Mouse (Mus musculus): ENCODE measurements around the gene Fam222b. TPM values are rescaled to one million over a fixed set of nuclear protein-coding genes. Genes with fewer than 3 reads are reported as not detected.

Gene Fam222b
- polyA plus RNA-seq, 1 experiment from 2014 or later, result 22.3 TPM

DNA sequence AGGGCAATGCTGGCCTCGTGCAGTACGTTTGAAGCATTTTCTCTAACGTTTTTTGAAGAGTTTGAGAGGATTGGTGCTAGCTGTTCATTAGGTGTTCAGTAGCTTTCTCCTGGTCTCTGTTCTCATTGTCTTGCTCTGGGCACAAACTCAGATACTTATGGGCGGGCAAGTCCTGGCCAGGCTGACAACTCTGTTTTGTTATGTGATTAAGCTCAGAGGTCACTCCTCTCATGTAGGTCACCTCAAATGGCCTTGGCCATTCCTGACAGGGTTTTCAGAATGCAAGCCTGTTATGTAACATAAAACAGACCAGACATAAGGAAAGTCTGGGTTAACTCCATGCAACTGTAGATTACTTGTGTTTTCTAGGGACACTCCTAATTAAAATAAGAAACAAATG is 43.1 kb downstream of the Fam222b start:
- H3K4me2 ChIP-seq (ENCODE audit: low read length), result no peak overlapping the region
- H3K36me3 ChIP-seq (ENCODE audit: control insufficient read depth, insufficient read depth, low read length), result no peaks in the 10 kb centered on the region
- no peaks in the 10 kb centered on the region for H3K4me1 ChIP-seq (ENCODE audit: control insufficient read depth, insufficient read depth, low read length)
- no peak overlapping the region for H3K27ac ChIP-seq (ENCODE audit: low read depth, low read length)
- H3K27me3 ChIP-seq (replicated peaks; ENCODE audit: control insufficient read depth, insufficient read depth, low read length), result no peaks in the 10 kb centered on the region
- H3K4me3 ChIP-seq (ENCODE audit: low read depth, low read length), result no peak overlapping the region
- H3K9me3 ChIP-seq (replicated peaks; ENCODE audit: control insufficient read depth, low read length), result no peaks in the 10 kb centered on the region
- DNase-seq (ENCODE audit: low spot score) (no peak), ATAC-seq (no peak)
- WGBS, result 67% methylated on average over 4 of the region's 4 CpGs
- no peak overlapping the region for H3K9ac ChIP-seq (ENCODE audit: low read length)

DNA sequence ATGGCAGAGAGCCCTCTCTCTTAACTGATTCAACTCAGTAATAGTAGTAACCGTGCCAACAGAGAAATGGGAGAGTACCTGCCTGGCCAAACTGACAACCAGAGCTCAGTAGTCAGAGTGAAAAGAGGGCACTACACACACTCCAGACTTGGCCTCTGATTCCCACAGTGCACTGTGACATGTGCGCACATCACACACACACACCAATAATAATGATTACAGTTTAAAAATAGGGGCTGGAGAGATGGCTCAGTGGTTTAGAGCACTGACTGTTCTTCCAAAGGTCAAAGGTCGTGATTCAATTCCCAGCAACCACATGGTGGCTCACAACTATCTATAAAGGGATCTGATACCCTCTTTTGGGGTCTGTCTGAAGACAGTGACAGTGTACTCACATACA is 43.6 kb downstream of the Fam222b start:
- Histone ChIP-seq H3K4me2 (ENCODE audit: low read length) (no peak overlapping the region), H3K27ac (ENCODE audit: low read depth, low read length) (no peak overlapping the region), H3K9me3 (replicated peaks; ENCODE audit: control insufficient read depth, low read length) (no peaks in the 10 kb centered on the region), H3K9ac (ENCODE audit: low read length) (no peak overlapping the region), H3K27me3 (replicated peaks; ENCODE audit: control insufficient read depth, insufficient read depth, low read length) (no peaks in the 10 kb centered on the region), H3K4me1 (ENCODE audit: control insufficient read depth, insufficient read depth, low read length) (no peaks in the 10 kb centered on the region), H3K36me3 (ENCODE audit: control insufficient read depth, insufficient read depth, low read length) (peaks cover 2% of the 10 kb centered on the region; the same call in 1 of the 2 replicates), H3K4me3 (ENCODE audit: low read depth, low read length) (no peak overlapping the region)
- ATAC-seq, result no peak
- no peak for DNase-seq (ENCODE audit: low spot score)
- WGBS, result 94% methylated on average over 3 of the region's 3 CpGs

DNA sequence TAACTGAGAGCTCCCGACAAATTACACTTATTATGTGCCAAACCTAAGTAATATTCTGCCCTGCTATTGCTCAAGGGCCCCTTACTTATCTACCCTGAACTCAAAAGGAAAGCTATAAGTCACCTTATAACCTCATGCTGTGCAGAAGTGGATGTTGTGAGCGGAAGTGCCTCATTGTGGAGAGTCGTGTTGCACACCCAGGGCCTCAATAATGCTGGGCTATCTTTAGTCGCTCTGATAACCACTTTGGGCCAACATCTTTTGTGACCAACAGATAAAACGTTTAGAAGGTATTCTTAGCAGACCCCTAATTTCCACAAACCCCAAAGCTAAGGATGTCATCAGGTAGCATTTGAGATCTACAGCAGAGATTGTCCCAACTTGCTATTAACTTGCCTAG is 46.2 kb downstream of the Fam222b start:
- DNase-seq (ENCODE audit: low spot score) (no peak), ATAC-seq (no peak)
- H3K4me2 ChIP-seq (ENCODE audit: low read length), result no peak overlapping the region
- H3K27me3 ChIP-seq (replicated peaks; ENCODE audit: control insufficient read depth, insufficient read depth, low read length), result no peaks in the 10 kb centered on the region
- WGBS, result 86% methylated on average over 5 of the region's 5 CpGs
- no peaks in the 10 kb centered on the region for H3K9me3 ChIP-seq (replicated peaks; ENCODE audit: control insufficient read depth, low read length)
- H3K9ac ChIP-seq (ENCODE audit: low read length), result no peak overlapping the region
- H3K4me3 ChIP-seq (ENCODE audit: low read depth, low read length), result no peak overlapping the region
- H3K27ac ChIP-seq (ENCODE audit: low read depth, low read length), result no peak overlapping the region
- no peaks in the 10 kb centered on the region for H3K4me1 ChIP-seq (ENCODE audit: control insufficient read depth, insufficient read depth, low read length)
- peaks cover 27% of the 10 kb centered on the region for H3K36me3 ChIP-seq (ENCODE audit: control insufficient read depth, insufficient read depth, low read length)

- Histone ChIP-seq H3K4me3 (ENCODE audit: low read depth, low read length) (no peak overlapping the region), H3K9me3 (replicated peaks; ENCODE audit: control insufficient read depth, low read length) (no peaks in the 10 kb centered on the region), H3K27ac (ENCODE audit: low read depth, low read length) (no peak overlapping the region), H3K36me3 (ENCODE audit: control insufficient read depth, insufficient read depth, low read length) (peaks cover 52% of the 10 kb centered on the region), H3K27me3 (replicated peaks; ENCODE audit: control insufficient read depth, insufficient read depth, low read length) (no peaks in the 10 kb centered on the region), H3K4me1 (ENCODE audit: control insufficient read depth, insufficient read depth, low read length) (no peaks in the 10 kb centered on the region), H3K9ac (ENCODE audit: low read length) (no peak overlapping the region), H3K4me2 (ENCODE audit: low read length) (no peak overlapping the region)
- 86% methylated on average over 2 of the region's 2 CpGs for WGBS
- ATAC-seq (no peak), DNase-seq (ENCODE audit: low spot score) (no peak)
Observed at GRCm38 (mm10) chr11:78143520-78143919, 49.1 kb downstream of the Fam222b start.

- Histone ChIP-seq H3K4me2 (ENCODE audit: low read length) (no peak overlapping the region), H3K27ac (ENCODE audit: low read depth, low read length) (no peak overlapping the region), H3K9ac (ENCODE audit: low read length) (no peak overlapping the region), H3K4me1 (ENCODE audit: control insufficient read depth, insufficient read depth, low read length) (no peaks in the 10 kb centered on the region), H3K9me3 (replicated peaks; ENCODE audit: control insufficient read depth, low read length) (no peaks in the 10 kb centered on the region), H3K4me3 (ENCODE audit: low read depth, low read length) (no peak overlapping the region), H3K27me3 (replicated peaks; ENCODE audit: control insufficient read depth, insufficient read depth, low read length) (no peaks in the 10 kb centered on the region), H3K36me3 (ENCODE audit: control insufficient read depth, insufficient read depth, low read length) (peaks cover 76% of the 10 kb centered on the region)
- DNase-seq (ENCODE audit: low spot score), result no peak
- ATAC-seq, result no peak
- 91% methylated on average over 5 of the region's 5 CpGs for WGBS
Observed at GRCm38 (mm10) chr11:78146168-78146567, 51.7 kb downstream of the Fam222b start.

DNA sequence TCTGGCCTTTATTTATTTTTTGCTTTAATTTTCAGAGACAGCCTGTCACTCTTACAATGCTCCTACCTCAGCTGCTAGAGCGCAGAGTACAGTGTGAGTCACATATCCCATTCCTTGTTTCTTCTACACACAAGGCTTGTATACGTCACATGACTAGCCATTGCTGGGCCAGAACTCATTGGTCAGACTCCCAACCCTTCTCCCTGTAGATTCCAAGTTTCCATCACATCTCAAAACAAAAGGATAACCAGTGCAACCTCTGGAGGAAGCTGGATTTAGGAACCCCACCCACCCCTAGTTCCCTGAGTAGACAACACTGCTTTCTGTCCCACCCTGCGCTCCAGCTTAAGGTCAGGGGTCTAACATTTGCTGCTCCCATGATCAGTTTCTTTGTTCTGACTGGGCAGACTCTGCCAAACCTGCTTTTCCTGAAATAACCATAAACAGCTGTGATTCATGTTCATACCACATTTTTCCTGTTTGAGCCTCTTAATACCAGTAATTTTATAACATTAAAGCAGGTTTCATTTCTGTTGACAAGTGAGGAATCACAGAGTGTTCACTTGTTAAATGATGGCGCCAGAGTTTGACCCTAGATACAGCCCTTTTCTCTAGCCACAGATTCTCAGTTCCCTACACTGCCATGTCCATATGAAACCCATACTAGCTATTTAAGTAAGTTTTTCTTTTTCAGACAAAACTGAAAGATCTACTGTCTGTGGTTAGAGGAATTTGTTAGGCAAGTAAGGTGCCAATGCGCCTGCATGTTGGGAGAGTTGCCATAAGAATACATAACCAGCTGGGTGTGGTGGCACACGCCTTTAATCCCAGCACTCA is 52.5 kb downstream of the Fam222b start:
- Histone ChIP-seq H3K4me1 (ENCODE audit: control insufficient read depth, insufficient read depth, low read length) (peaks cover under 1% of the 10 kb centered on the region), H3K9me3 (replicated peaks; ENCODE audit: control insufficient read depth, low read length) (no peaks in the 10 kb centered on the region), H3K27ac (ENCODE audit: low read depth, low read length) (no peak overlapping the region), H3K36me3 (ENCODE audit: control insufficient read depth, insufficient read depth, low read length) (peaks cover 79% of the 10 kb centered on the region), H3K9ac (ENCODE audit: low read length) (no peak overlapping the region), H3K27me3 (replicated peaks; ENCODE audit: control insufficient read depth, insufficient read depth, low read length) (no peaks in the 10 kb centered on the region), H3K4me3 (ENCODE audit: low read depth, low read length) (no peak overlapping the region), H3K4me2 (ENCODE audit: low read length) (no peak overlapping the region)
- ATAC-seq (no peak), DNase-seq (ENCODE audit: low spot score) (no peak)
- 93% methylated on average over 6 of the region's 6 CpGs for WGBS

DNA sequence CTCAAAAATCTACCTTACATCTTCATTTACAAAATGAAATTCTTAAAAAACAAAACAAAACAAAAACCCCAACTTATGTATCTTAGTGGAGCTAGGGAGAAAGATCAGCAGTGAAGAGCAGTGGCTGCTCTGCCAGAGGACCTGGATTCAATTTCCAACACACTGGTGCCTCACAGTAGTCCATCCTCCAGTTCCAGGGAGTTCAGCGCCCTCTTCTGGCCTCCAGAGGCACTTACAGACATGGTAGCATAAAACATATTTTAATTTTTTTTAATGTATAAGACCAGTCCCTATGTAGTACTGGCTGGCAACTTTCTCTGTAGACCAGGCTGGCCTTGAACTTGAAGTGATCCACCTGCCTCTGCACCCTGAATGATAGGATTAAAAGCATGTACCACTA is 56.7 kb downstream of the Fam222b start:
- H3K4me2 ChIP-seq (ENCODE audit: low read length), result no peak overlapping the region
- H3K9ac ChIP-seq (ENCODE audit: low read length), result no peak overlapping the region
- no peaks in the 10 kb centered on the region for H3K27me3 ChIP-seq (replicated peaks; ENCODE audit: control insufficient read depth, insufficient read depth, low read length)
- no peaks in the 10 kb centered on the region for H3K9me3 ChIP-seq (replicated peaks; ENCODE audit: control insufficient read depth, low read length)
- DNase-seq (ENCODE audit: low spot score) (peak; percentile 37), ATAC-seq (no peak)
- WGBS, result 24% methylated on average over 1 of the region's 1 CpGs
- H3K4me1 ChIP-seq (ENCODE audit: control insufficient read depth, insufficient read depth, low read length), result peaks cover 17% of the 10 kb centered on the region
- H3K27ac ChIP-seq (ENCODE audit: low read depth, low read length), result no peak overlapping the region
- peaks cover 81% of the 10 kb centered on the region for H3K36me3 ChIP-seq (ENCODE audit: control insufficient read depth, insufficient read depth, low read length)
- no peak overlapping the region for H3K4me3 ChIP-seq (ENCODE audit: low read depth, low read length)

DNA sequence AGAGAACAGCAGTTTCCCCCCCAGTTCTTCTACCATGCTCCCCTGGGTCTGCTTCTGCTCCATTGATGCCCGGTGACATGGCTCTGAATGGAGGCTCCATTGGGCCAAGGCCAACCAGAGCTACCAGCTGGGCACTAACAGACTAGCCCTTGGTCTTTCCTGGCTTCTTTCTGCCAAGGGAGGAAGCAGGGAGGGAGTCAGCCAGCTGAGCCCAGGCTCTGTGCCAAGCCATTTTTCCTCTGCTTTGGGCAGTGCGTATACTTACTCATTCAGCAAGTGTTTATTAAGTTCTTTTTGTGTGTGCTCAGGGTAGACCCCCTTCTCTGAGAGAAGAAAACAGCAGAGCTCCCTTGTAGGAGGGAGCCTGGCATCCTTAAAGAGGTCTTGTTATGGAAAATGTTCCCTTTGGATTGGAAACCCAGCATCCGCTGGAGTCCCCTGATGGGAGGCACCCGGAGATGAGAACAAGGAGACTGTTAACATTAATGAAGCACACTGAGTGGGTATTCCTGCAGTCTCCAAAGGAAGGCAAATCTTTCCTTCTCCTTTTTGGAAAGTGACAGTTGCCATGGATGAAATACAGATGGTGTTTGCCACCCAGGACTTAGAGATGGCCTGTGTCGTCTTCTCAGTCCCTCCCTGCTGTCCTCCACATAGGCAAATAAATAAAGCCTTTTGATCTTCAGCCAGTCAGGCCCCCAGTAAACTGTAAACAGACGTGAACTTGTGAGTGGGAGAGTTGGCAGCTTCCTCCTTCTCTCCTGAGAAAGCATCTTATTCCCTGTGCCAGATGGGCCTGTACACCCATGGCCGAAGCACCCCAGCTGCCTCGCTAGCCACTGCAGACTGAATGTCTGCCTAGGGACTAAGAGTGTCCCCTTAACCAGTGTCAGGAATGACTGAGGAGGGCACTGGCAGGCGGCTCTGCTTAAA is 58.1 kb downstream of the Fam222b start:
- H3K36me3 ChIP-seq (ENCODE audit: control insufficient read depth, insufficient read depth, low read length), result peaks cover 82% of the 10 kb centered on the region
- H3K4me2 ChIP-seq (ENCODE audit: low read length), result 0 out of 2 replicates have a peak overlapping the region, but pooled peaks have one; percentile 8
- no peak overlapping the region for H3K4me3 ChIP-seq (ENCODE audit: low read depth, low read length)
- H3K9ac ChIP-seq (ENCODE audit: low read length), result 0 out of 2 replicates have a peak overlapping the region, but pooled peaks have one; percentile 32
- H3K27me3 ChIP-seq (replicated peaks; ENCODE audit: control insufficient read depth, insufficient read depth, low read length), result no peaks in the 10 kb centered on the region
- ATAC-seq (peak; percentile 88), DNase-seq (ENCODE audit: low spot score) (peak; percentile 92)
- H3K4me1 ChIP-seq (ENCODE audit: control insufficient read depth, insufficient read depth, low read length), result peaks cover 17% of the 10 kb centered on the region
- no peaks in the 10 kb centered on the region for H3K9me3 ChIP-seq (replicated peaks; ENCODE audit: control insufficient read depth, low read length)
- WGBS, result 36% methylated on average over 9 of the region's 9 CpGs
- peak overlapping the region; percentile 76 for H3K27ac ChIP-seq (ENCODE audit: low read depth, low read length)
